Mouse (Mus musculus): ENCODE measurements around the gene Mdh2. TPM values are rescaled to one million over a fixed set of nuclear protein-coding genes. Genes with fewer than 3 reads are reported as not detected.

Mdh2 gene
- polyA plus RNA-seq, 1 experiment: 676 TPM

- Histone ChIP-seq H3K4me3 (replicated peaks; ENCODE audit: insufficient read depth, low read depth, low read length) (peak overlapping the region; percentile 86), H3K27ac (ENCODE audit: insufficient read depth, low read length) (no peak overlapping the region), H3K27me3 (ENCODE audit: control insufficient read depth, insufficient read depth, low read length) (no peaks in the 10 kb centered on the region), H3K4me1 (ENCODE audit: control insufficient read depth, insufficient read depth, low read length) (0 out of 2 replicates have a peak, but pooled peaks cover 4% of the 10 kb centered on the region)
- DNase-seq: no peak
- 24% methylated on average over 12 of the region's 12 CpGs for WGBS
- no peak for TF ChIP-seq CTCF (IDR thresholded peaks at IDR 0.05; ENCODE audit: borderline replicate concordance, insufficient read depth, low read depth, low read length)
These were observed 33.5 kb upstream of the Mdh2 start for GRCm38 (mm10) chr5:135744742-135745141.

- no peaks in the 10 kb centered on the region for H3K4me1 ChIP-seq (ENCODE audit: control insufficient read depth, insufficient read depth, low read length)
- DNase-seq: no peak
- H3K4me3 ChIP-seq (replicated peaks; ENCODE audit: insufficient read depth, low read depth, low read length): no peak overlapping the region
- H3K27me3 ChIP-seq (ENCODE audit: control insufficient read depth, insufficient read depth, low read length): no peaks in the 10 kb centered on the region
- 7% methylated on average over 1 of the region's 1 CpGs for WGBS
- TF ChIP-seq POLR2A (IDR thresholded peaks at IDR 0.05; ENCODE audit: borderline replicate concordance, insufficient read depth, low read length) (no peak), CTCF (IDR thresholded peaks at IDR 0.05; ENCODE audit: borderline replicate concordance, insufficient read depth, low read depth, low read length) (no peak)
- H3K27ac ChIP-seq (ENCODE audit: insufficient read depth, low read length): no peak overlapping the region
These were observed 27.2 kb upstream of the Mdh2 start for GRCm38 (mm10) chr5:135751041-135751440.

- Histone ChIP-seq H3K4me3 (replicated peaks; ENCODE audit: insufficient read depth, low read depth, low read length) (no peak overlapping the region), H3K27me3 (ENCODE audit: control insufficient read depth, insufficient read depth, low read length) (no peaks in the 10 kb centered on the region), H3K27ac (ENCODE audit: insufficient read depth, low read length) (no peak overlapping the region), H3K4me1 (ENCODE audit: control insufficient read depth, insufficient read depth, low read length) (no peaks in the 10 kb centered on the region)
- TF ChIP-seq POLR2A (IDR thresholded peaks at IDR 0.05; ENCODE audit: borderline replicate concordance, insufficient read depth, low read length): no peak
- no peak for TF ChIP-seq CTCF (IDR thresholded peaks at IDR 0.05; ENCODE audit: borderline replicate concordance, insufficient read depth, low read depth, low read length)
- DNase-seq: no peak
- WGBS: 69% methylated on average over 2 of the region's 2 CpGs
These were observed 26.7 kb upstream of the Mdh2 start for GRCm38 (mm10) chr5:135751595-135751994.

GRCm38 (mm10) chr5:135761881-135762280, 16.4 kb upstream of the Mdh2 start:
- Histone ChIP-seq H3K4me1 (ENCODE audit: control insufficient read depth, insufficient read depth, low read length) (0 out of 2 replicates have a peak, but pooled peaks cover 2% of the 10 kb centered on the region), H3K27ac (ENCODE audit: insufficient read depth, low read length) (no peak overlapping the region), H3K27me3 (ENCODE audit: control insufficient read depth, insufficient read depth, low read length) (no peaks in the 10 kb centered on the region), H3K4me3 (replicated peaks; ENCODE audit: insufficient read depth, low read depth, low read length) (no peak overlapping the region)
- TF ChIP-seq CTCF (IDR thresholded peaks at IDR 0.05; ENCODE audit: borderline replicate concordance, insufficient read depth, low read depth, low read length) (no peak), POLR2A (IDR thresholded peaks at IDR 0.05; ENCODE audit: borderline replicate concordance, insufficient read depth, low read length) (no peak)
- DNase-seq: no peak
- WGBS: 76% methylated on average over 3 of the region's 3 CpGs

- TF ChIP-seq CTCF (IDR thresholded peaks at IDR 0.05; ENCODE audit: borderline replicate concordance, insufficient read depth, low read depth, low read length): peak; percentile 97
- TF ChIP-seq POLR2A (IDR thresholded peaks at IDR 0.05; ENCODE audit: borderline replicate concordance, insufficient read depth, low read length): no peak
- no peak overlapping the region for H3K27ac ChIP-seq (ENCODE audit: insufficient read depth, low read length)
- 0 out of 2 replicates have a peak, but pooled peaks cover 2% of the 10 kb centered on the region for H3K4me1 ChIP-seq (ENCODE audit: control insufficient read depth, insufficient read depth, low read length)
- 3% methylated on average over 7 of the region's 7 CpGs for WGBS
- no peak overlapping the region for H3K4me3 ChIP-seq (replicated peaks; ENCODE audit: insufficient read depth, low read depth, low read length)
- H3K27me3 ChIP-seq (ENCODE audit: control insufficient read depth, insufficient read depth, low read length): no peaks in the 10 kb centered on the region
- peak; percentile 50 to 68 for DNase-seq
These were observed 14.8 kb upstream of the Mdh2 start for GRCm38 (mm10) chr5:135763526-135763925.

- Histone ChIP-seq H3K27me3 (ENCODE audit: control insufficient read depth, insufficient read depth, low read length) (no peaks in the 10 kb centered on the region), H3K4me3 (replicated peaks; ENCODE audit: insufficient read depth, low read depth, low read length) (no peak overlapping the region), H3K27ac (ENCODE audit: insufficient read depth, low read length) (no peak overlapping the region), H3K4me1 (ENCODE audit: control insufficient read depth, insufficient read depth, low read length) (0 out of 2 replicates have a peak, but pooled peaks cover 2% of the 10 kb centered on the region)
- DNase-seq: no peak
- TF ChIP-seq CTCF (IDR thresholded peaks at IDR 0.05; ENCODE audit: borderline replicate concordance, insufficient read depth, low read depth, low read length): no peak
- TF ChIP-seq POLR2A (IDR thresholded peaks at IDR 0.05; ENCODE audit: borderline replicate concordance, insufficient read depth, low read length): no peak
- WGBS: 39% methylated on average over 3 of the region's 3 CpGs
These were observed 13.3 kb upstream of the Mdh2 start for GRCm38 (mm10) chr5:135764971-135765370.

- WGBS: 63% methylated on average over 3 of the region's 3 CpGs
- Histone ChIP-seq H3K4me3 (replicated peaks; ENCODE audit: insufficient read depth, low read depth, low read length) (no peak overlapping the region), H3K27me3 (ENCODE audit: control insufficient read depth, insufficient read depth, low read length) (no peaks in the 10 kb centered on the region), H3K4me1 (ENCODE audit: control insufficient read depth, insufficient read depth, low read length) (no peaks in the 10 kb centered on the region), H3K27ac (ENCODE audit: insufficient read depth, low read length) (no peak overlapping the region)
- TF ChIP-seq POLR2A (IDR thresholded peaks at IDR 0.05; ENCODE audit: borderline replicate concordance, insufficient read depth, low read length) (no peak), CTCF (IDR thresholded peaks at IDR 0.05; ENCODE audit: borderline replicate concordance, insufficient read depth, low read depth, low read length) (no peak)
- no peak for DNase-seq
These were observed 5.8 kb upstream of the Mdh2 start for GRCm38 (mm10) chr5:135772519-135772918.

- WGBS: 51% methylated on average over 4 of the region's 4 CpGs
- Histone ChIP-seq H3K4me1 (ENCODE audit: control insufficient read depth, insufficient read depth, low read length) (peaks cover 7% of the 10 kb centered on the region; the same call in 1 of the 2 replicates), H3K27ac (ENCODE audit: insufficient read depth, low read length) (no peak overlapping the region), H3K27me3 (ENCODE audit: control insufficient read depth, insufficient read depth, low read length) (no peaks in the 10 kb centered on the region), H3K4me3 (replicated peaks; ENCODE audit: insufficient read depth, low read depth, low read length) (no peak overlapping the region)
- no peak for DNase-seq
- TF ChIP-seq CTCF (IDR thresholded peaks at IDR 0.05; ENCODE audit: borderline replicate concordance, insufficient read depth, low read depth, low read length) (no peak), POLR2A (IDR thresholded peaks at IDR 0.05; ENCODE audit: borderline replicate concordance, insufficient read depth, low read length) (no peak)
These were observed 1.7 kb upstream of the Mdh2 start for GRCm38 (mm10) chr5:135776546-135776945.

All from cerebellum, adult 2 months (tissue).